Mouse (Mus musculus) kidney, adult 9 months (tissue): ENCODE measurements at regions not wholly inside any gene's neighbourhood (a gene's known extent, or its start where the extent isn't known, plus 50 kb on each side); places are given as distances from the start of the nearest gene placed in this dataset.

ENCODE experiments used
- DNase-seq: peaks from one replicate; pipeline ENCODE4 v3.0.0; 2022

DNA sequence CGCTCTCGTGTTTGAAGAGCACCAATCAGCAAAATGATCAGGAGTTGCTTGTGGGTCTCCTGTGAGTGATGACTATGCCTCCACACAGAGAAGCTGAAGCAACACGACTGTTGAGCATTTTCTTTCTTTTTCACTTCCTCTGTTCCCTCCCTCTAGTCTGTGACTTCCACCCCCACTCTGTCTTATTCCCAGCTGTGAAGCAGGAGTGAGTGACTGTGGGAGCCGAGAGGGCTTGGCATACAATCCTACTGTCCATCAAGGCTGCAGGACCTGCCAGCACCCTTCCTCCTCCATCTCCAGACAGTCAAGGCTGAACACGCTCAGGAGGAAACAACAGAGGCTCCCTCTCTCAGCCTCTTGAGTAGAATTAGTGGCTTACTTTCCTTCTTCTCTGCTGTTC is 401.3 kb downstream of the Plcl1 start:
- DNase-seq, result no peak

DNA sequence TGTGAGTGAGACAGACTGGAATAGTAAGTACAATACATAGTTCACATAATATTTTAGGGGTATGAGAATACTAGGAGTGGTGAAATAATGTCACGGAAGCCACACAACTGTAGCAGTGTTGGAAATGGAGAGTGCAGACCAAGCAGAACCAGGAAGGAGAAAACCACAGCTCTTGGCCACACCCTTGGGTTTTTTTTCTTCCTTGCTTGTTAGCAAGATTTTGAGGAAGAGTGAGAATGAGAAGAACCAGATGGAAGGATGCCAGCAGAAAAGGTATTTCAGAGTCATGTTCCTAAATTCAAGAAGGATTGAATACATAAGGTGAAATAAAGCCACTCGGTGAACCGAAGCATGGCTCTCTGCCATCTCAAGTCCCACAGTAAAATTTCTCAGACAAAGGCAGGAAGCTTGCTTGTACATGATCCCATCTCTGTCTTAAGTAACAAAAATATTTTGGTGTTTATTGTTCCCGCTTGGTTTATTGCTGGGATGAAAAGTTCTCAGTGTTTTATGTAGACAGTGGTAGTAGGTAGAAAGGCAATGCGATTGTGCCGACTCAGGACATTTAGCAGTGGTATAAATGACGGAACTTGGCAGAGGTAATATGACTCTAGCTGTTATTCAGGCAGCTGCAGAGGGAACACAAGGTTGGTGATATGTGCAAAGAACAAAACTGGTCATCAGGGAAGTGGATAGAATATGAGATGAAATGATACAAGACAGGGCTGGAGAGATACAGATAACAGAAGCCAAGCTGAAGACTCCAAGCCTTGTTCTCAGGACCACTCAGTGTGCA is 403.2 kb downstream of the Plcl1 start:
- DNase-seq, result peak; percentile 9

DNA sequence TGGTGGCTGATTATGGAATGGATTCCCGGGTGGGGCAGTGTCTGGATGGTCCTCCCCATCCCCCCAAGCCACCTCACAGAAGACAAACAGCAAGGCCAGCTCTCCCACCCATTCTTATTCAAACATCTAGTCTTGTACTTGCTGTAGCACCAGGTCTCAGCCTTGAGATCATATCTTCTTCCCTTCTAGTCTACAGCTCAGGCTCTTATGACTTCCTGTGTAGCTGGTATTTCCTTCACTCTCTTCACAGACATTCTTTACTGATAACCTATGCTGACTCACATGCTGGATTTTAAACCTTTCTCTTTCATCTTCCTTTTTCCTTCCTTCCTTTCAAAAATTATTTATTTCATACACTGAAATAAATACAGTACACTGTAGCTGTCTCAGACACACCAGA is 406.8 kb downstream of the Plcl1 start:
- DNase-seq, result no peak

DNA sequence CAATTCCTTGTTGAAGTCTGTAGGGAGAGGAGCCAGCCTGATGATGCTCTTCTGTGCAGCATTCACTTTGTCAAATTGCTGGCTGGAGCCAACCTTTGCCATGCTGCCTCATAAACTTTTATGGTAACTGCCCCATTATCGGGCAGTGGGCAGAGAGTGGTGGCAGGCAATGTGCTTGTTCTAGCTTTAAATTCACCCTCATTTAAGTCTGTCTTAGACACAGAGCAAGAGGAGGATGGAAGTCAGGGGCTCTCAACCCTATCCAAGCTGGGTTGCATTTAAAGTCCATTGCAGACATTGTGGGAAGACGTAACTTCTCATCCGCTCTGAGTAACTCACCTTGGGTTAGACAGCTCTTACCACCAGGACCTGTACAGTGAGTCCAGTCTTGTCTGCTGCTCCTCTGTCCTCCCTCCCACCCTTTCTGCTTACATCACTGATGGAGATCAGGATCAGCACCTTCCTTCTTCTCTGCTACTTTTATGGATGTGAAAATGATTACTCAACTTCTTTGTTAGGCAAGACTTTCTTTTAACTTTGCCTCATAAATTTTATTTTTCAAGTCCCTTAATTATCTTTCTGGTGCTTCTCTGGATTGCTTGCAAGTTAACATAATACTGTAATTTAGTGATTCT is 415.3 kb downstream of the Plcl1 start:
- no peak for DNase-seq

DNA sequence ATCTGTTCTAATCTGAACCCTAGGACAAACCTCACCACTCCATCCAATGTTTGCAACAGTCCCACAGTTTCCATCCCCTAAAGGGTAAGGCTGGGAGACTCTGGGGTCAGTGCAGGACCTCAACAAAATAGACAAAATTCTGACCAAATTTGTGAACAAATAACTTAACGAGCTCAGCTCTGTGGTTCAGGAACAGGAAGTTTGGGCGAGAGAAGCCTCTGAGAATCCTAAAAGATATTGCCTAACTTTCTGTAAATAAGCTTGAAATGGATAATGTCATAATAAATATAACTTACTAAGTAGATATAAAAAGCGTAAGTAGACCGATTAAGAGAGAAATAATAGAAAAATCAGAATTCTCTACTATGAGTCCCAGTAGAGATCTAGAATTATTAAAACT is 416.9 kb downstream of the Plcl1 start:
- DNase-seq, result no peak

DNA sequence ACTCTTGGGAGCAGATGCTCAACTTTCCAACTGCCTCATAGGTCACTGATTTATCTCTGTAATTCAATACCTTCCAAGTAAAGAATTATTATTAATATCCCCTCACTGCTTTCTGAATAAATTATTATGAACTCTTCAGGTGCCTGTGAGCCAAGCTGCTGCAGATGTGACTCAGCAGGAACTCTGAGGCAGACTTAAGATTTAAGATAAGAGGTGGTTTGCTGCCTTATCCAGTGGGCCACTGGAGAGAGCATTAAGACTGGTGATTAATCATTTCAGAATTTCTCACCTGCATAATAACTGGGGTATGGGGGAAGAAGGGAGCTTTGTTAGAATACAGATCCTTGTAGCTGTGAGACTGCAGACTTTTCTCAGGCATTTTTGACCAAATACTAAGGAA is 421.5 kb downstream of the Plcl1 start:
- no peak for DNase-seq

- DNase-seq, result no peak
Measured at GRCm38 (mm10) chr1:55835281-55835680, 429.6 kb downstream of the Plcl1 start.

DNA sequence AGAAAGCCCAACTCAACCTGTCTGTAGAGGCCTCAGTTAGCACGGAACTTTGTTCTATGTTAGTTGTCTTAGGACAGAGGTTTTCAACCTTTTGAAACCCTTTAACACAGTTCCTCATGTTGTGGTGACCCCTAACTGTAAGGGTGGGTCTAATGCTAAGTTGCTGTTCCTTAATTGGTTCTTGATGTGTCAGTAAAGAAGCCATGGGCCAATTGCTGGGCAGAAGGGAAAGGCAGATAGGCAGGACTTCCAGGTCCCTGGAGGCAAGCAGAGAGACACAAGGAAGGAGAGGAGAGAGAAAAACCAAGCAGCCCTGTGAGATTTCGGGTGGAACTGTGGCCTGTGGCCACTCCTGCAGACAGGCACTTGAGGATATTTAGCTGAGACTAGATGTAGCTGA is 431.0 kb downstream of the Plcl1 start:
- DNase-seq, result no peak

- DNase-seq, result no peak
Measured at GRCm38 (mm10) chr1:55837366-55837765, 431.6 kb downstream of the Plcl1 start.

- peak; percentile 62 for DNase-seq
Measured at GRCm38 (mm10) chr1:55838168-55838567, 432.4 kb downstream of the Plcl1 start.

- DNase-seq, result no peak
Measured at GRCm38 (mm10) chr1:55848806-55849205, 443.1 kb downstream of the Plcl1 start.

DNA sequence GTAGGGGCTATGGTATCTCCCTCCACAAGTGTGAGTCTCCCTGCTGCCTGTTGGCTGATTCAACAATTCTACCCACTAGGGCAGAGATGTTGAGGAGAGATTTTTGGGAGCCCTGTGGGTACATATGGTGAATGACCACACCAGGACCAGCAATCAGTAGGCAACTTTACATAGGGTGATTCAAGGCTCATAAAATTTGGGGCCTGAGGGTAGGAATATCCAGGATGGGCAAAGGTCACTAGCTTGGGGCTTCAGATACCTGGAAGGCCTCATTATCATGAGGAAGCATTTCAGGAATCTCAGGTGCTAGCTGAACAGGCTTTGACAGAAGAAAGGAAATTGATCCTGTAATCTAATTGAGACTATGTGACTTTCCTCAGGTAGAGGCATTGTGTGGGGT is 446.6 kb downstream of the Plcl1 start:
- no peak for DNase-seq

DNA sequence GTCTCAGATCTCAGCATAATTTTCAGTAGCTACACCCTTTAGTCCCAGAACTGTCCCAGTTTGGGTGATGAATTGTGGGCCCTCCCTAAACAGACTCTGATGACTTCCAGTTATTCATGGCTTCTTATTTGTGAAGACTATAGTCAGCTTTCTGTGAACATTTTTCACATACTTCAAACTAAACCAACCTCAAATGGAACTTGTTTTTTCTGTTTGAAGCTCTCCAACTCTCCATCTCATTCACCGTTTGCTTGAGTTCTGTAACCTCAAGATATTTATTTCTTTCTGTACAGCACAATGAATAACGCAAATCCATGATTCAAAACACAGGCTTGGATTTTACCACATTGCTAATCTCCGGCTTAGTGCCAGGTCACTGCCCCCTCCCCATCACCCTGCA is 453.4 kb downstream of the Plcl1 start:
- DNase-seq, result no peak

DNA sequence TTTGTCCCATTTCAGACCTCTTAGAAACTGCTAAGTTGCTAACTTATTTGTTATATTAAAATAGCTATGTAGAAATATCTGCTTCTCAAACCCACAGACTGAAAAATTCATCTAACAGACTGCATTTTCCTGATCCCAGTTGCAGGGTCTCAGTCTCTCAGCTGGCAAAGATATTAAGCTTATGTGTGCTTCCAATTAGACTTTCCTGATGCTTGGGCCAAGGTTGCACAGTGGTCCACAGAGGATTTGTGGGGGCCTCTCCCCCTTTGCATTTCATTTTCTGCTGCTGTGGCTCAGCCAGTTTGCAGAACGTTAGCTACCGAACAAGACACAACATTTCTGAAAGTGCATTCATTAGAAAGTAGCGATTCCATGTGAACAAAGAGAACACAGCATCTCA is 457.4 kb downstream of the Plcl1 start:
- DNase-seq, result no peak

DNA sequence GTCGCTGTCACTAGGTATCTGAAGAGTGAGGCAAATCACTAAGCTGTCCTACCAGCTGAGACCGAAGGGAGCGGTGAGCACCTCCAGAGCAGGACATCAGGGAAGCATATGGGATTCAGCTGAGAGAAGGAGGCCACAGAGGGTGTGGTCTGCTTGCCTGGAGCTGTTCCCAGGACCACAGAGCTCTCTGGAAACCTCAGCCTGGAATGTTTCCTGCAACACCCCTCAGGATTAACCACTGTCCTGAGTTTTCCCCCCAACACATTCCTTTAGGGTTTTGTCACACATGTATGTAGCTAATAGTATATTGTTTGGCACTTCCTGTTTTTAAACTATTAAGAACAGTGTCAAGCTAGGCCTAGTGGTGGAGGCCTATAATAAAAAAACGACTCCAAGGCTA is 459.6 kb downstream of the Plcl1 start:
- DNase-seq, result no peak

- DNase-seq, result no peak
Measured at GRCm38 (mm10) chr1:55866677-55867076, 461.0 kb downstream of the Plcl1 start.

DNA sequence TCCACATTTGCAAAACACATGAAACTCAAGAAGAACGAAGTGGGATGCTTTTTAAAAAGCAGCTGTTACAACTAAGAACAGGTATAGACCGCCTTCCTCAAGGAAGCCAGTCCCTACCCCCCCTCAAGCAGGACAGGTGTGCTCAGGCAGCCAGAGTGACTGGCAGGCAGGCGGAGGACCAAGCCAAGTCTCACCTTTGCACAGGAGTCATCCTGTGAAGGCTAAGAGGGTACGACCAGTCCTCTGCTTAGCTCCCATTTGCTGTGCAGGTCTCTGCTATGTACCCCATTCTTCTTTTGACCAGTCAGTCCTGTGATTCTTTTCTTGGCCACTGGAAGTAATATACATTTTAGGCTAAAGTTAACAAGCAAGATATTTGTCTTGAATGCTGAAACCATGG is 467.9 kb downstream of the Plcl1 start:
- DNase-seq, result no peak

- DNase-seq, result peak; percentile 66
Measured at GRCm38 (mm10) chr1:55874143-55874867, 468.6 kb downstream of the Plcl1 start.

GRCm38 (mm10) chr1:55874868-55875144 is 469.1 kb downstream of the Plcl1 start:
- DNase-seq, result peak; percentile 27

GRCm38 (mm10) chr1:55884576-55884975 is 478.9 kb downstream of the Plcl1 start:
- DNase-seq, result no peak

- DNase-seq, result peak; percentile 71
Measured at GRCm38 (mm10) chr1:55886383-55887070, 480.8 kb downstream of the Plcl1 start.

- peak; percentile 69 for DNase-seq
Measured at GRCm38 (mm10) chr1:55887386-55887785, 481.7 kb downstream of the Plcl1 start.

DNA sequence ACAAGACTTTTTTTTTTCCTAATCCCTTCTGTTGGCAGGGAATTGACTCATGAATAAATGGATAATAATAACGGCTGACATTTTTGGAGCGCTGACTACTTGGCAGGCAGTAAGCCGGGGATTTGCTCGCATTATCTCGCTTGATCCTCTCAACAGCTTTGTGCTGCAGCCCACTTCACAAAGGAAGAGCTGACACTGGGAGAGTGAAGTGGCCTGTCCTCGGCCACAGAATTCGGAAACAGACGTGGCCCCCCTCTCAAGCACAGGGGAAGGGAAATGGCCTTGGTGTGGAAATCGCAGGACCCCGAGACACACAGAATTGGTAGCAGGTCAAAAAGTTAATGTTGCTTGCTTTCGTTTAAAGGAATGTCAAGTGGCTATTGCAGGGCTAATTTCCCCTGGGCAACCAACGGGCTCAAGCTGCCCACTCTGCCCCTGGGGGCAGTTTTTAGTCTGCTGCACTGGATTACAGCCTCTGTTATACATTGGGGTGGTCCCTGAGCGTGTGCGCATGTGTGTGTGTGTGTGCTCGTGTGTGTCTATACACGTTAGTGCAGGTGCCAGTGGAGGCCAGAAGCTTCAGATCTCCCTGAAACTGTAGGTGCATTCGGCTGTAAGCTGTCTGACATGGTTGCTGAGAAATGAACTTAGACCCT is 483.1 kb downstream of the Plcl1 start:
- DNase-seq, result no peak
